Mouse (Mus musculus): ENCODE data around the gene Morc4. TPM values are rescaled to one million over a fixed set of nuclear protein-coding genes. Genes with fewer than 3 reads are reported as not detected.

Gene Morc4
- total RNA-seq (2014; rRNA removed) (2.3 and 2.8 TPM in 2 replicates), polyA plus RNA-seq (2012; rRNA removed) (1.7 and 2.0 TPM in 2 replicates)

DNA sequence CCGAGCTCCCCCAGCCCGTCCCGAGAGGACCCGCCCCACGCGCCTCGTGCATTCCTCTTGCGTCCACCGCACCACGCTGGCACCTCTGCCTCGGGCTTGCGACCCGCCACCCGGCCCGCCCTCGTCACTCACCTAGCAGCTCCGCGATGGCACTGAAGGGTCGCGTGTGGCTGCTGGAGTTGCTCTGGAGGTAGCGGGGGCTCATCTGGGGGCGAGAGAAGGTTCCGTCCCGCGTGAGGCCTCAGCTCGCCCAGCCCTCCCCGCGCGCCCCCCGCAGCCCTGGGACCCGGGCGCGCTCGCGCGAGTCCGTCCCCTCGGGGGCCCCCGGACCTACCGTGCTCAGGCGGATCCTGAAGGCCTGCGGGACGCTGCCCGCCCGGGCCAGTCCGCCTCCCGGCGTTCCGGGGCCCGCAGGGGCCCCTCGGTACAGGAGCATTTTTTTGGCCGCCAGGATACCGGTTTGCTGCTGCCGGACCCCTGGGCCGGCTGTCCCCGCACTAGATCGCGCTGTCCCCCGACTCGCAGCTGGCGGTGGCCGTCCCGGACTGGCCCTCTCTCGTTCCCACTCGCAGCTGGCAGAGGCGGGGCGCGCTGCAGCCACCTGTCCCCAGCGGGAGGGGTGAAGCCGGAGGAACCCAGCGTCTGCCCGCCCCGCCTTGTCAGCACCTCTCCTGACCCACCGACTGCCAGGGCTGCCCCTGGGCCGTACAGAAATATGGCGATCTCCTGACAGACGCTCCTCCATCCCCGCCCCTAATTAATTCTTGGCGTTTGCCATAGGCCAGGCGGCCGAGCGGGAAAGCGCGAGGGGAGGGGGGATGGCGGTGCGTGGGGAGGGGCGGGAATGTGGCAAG is at the start of gene Morc4:
TSS of gene Morc4 (minus strand) at position 740 of the 854 bp plus-strand sequence.
- Histone ChIP-seq H3K79me2 (ENCODE audit: control insufficient read depth, insufficient read depth, low read length) (no peaks in the 10 kb centered on the region), H3K4me1 (ENCODE audit: control insufficient read depth, insufficient read depth, low read length) (peaks cover 2% of the 10 kb centered on the region), H3K27ac (replicated peaks; ENCODE audit: insufficient read depth, low read depth, low read length) (no peak within 1 kb of the TSS), H3K27me3 (ENCODE audit: control insufficient read depth, insufficient read depth, low read length) (no peaks in the 10 kb centered on the region), H3K36me3 (ENCODE audit: control insufficient read depth, insufficient read depth, low read length) (no peaks in the 10 kb centered on the region), H3K4me3 (ENCODE audit: insufficient read depth, low read depth, low read length) (peak within 1 kb of the TSS; percentile 69), H3K9ac (ENCODE audit: low read depth, low read length) (peak within 1 kb of the TSS; percentile 82)
- WGBS = 2% methylated on average over 44 of the region's 87 CpGs
- TF ChIP-seq POLR2A (IDR thresholded peaks at IDR 0.05; ENCODE audit: extremely low read depth, insufficient read depth, low read length) = no peak
- TF ChIP-seq CTCF (IDR thresholded peaks at IDR 0.05; ENCODE audit: low read depth, low read length) = no peak
- no peak for DNase-seq (ENCODE audit: extremely low read depth, low read depth, low spot score)

DNA sequence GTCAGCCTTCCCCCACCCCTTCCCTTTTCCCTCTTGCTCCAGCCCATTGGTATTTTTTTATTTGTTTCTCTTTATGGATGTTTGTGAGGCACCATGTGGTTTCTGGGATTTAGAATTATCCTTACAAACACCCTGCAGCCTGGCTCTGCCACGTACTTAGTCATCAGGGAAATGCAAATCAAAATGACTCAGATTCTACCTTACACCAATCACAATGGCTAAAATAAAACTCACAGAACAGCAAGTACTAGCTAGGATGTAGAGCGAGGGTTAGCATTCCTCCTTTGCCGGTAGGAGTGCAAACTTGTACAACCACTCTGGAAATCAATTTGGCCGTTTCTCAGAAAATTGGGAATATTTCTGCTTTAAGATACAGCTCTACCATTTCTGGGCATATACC is 49.1 kb upstream of the Morc4 start:
- Histone ChIP-seq H3K36me3 (ENCODE audit: control insufficient read depth, insufficient read depth, low read length) (no peaks in the 10 kb centered on the region), H3K79me2 (ENCODE audit: control insufficient read depth, insufficient read depth, low read length) (no peaks in the 10 kb centered on the region), H3K27ac (replicated peaks; ENCODE audit: insufficient read depth, low read depth, low read length) (no peak overlapping the region), H3K4me3 (ENCODE audit: insufficient read depth, low read depth, low read length) (no peak overlapping the region), H3K27me3 (ENCODE audit: control insufficient read depth, insufficient read depth, low read length) (no peaks in the 10 kb centered on the region), H3K9ac (ENCODE audit: low read depth, low read length) (no peak overlapping the region), H3K4me1 (ENCODE audit: control insufficient read depth, insufficient read depth, low read length) (no peaks in the 10 kb centered on the region)
- 94% methylated on average over 4 of the region's 4 CpGs for WGBS
- DNase-seq (ENCODE audit: extremely low read depth, low read depth, low spot score) = no peak
- no peak for TF ChIP-seq CTCF (IDR thresholded peaks at IDR 0.05; ENCODE audit: low read depth, low read length)
- TF ChIP-seq POLR2A (IDR thresholded peaks at IDR 0.05; ENCODE audit: extremely low read depth, insufficient read depth, low read length) = no peak

DNA sequence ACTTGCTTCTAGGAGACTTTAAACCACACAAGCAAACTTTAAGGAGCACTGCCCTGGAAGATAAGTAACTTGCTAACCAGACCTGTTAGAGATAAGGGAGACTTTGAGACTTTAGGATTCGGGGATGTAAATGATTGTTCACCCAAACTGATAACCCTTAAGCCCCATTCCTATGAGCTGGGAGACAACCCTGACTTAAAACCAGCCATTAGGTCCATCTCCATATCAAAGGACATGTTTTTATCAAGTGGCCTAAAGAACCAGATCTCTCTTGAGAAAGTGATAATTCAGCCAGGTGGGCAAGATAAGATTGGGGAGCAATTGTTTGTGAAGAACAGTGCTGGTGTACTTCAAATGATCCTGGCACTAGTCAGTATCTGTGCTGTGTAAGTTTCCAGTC is 19.9 kb upstream of the Morc4 start:
- TF ChIP-seq CTCF (IDR thresholded peaks at IDR 0.05; ENCODE audit: low read depth, low read length) (no peak), POLR2A (IDR thresholded peaks at IDR 0.05; ENCODE audit: extremely low read depth, insufficient read depth, low read length) (no peak)
- Histone ChIP-seq H3K79me2 (ENCODE audit: control insufficient read depth, insufficient read depth, low read length) (no peaks in the 10 kb centered on the region), H3K36me3 (ENCODE audit: control insufficient read depth, insufficient read depth, low read length) (no peaks in the 10 kb centered on the region), H3K27ac (replicated peaks; ENCODE audit: insufficient read depth, low read depth, low read length) (no peak overlapping the region), H3K4me1 (ENCODE audit: control insufficient read depth, insufficient read depth, low read length) (no peaks in the 10 kb centered on the region), H3K9ac (ENCODE audit: low read depth, low read length) (no peak overlapping the region), H3K27me3 (ENCODE audit: control insufficient read depth, insufficient read depth, low read length) (no peaks in the 10 kb centered on the region), H3K4me3 (ENCODE audit: insufficient read depth, low read depth, low read length) (no peak overlapping the region)
- DNase-seq (ENCODE audit: extremely low read depth, low read depth, low spot score) = no peak
- WGBS = 70% methylated on average over 1 of the region's 1 CpGs

GRCm38 (mm10) chrX:139883221-139883620 is 11.7 kb upstream of the Morc4 start:
- no peaks in the 10 kb centered on the region for H3K27me3 ChIP-seq (ENCODE audit: control insufficient read depth, insufficient read depth, low read length)
- no peak for DNase-seq (ENCODE audit: extremely low read depth, low read depth, low spot score)
- H3K4me3 ChIP-seq (ENCODE audit: insufficient read depth, low read depth, low read length) = no peak overlapping the region
- no peaks in the 10 kb centered on the region for H3K79me2 ChIP-seq (ENCODE audit: control insufficient read depth, insufficient read depth, low read length)
- TF ChIP-seq CTCF (IDR thresholded peaks at IDR 0.05; ENCODE audit: low read depth, low read length) (no peak), POLR2A (IDR thresholded peaks at IDR 0.05; ENCODE audit: extremely low read depth, insufficient read depth, low read length) (no peak)
- no peaks in the 10 kb centered on the region for H3K36me3 ChIP-seq (ENCODE audit: control insufficient read depth, insufficient read depth, low read length)
- no peak overlapping the region for H3K27ac ChIP-seq (replicated peaks; ENCODE audit: insufficient read depth, low read depth, low read length)
- no peaks in the 10 kb centered on the region for H3K4me1 ChIP-seq (ENCODE audit: control insufficient read depth, insufficient read depth, low read length)
- H3K9ac ChIP-seq (ENCODE audit: low read depth, low read length) = no peak overlapping the region

GRCm38 (mm10) chrX:139877936-139878335 is 6.5 kb upstream of the Morc4 start:
- H3K36me3 ChIP-seq (ENCODE audit: control insufficient read depth, insufficient read depth, low read length) = no peaks in the 10 kb centered on the region
- no peak overlapping the region for H3K4me3 ChIP-seq (ENCODE audit: insufficient read depth, low read depth, low read length)
- DNase-seq (ENCODE audit: extremely low read depth, low read depth, low spot score) = no peak
- H3K27ac ChIP-seq (replicated peaks; ENCODE audit: insufficient read depth, low read depth, low read length) = no peak overlapping the region
- 51% methylated on average over 3 of the region's 3 CpGs for WGBS
- no peaks in the 10 kb centered on the region for H3K4me1 ChIP-seq (ENCODE audit: control insufficient read depth, insufficient read depth, low read length)
- no peak for TF ChIP-seq POLR2A (IDR thresholded peaks at IDR 0.05; ENCODE audit: extremely low read depth, insufficient read depth, low read length)
- TF ChIP-seq CTCF (IDR thresholded peaks at IDR 0.05; ENCODE audit: low read depth, low read length) = no peak
- no peaks in the 10 kb centered on the region for H3K27me3 ChIP-seq (ENCODE audit: control insufficient read depth, insufficient read depth, low read length)
- no peak overlapping the region for H3K9ac ChIP-seq (ENCODE audit: low read depth, low read length)
- no peaks in the 10 kb centered on the region for H3K79me2 ChIP-seq (ENCODE audit: control insufficient read depth, insufficient read depth, low read length)

- Histone ChIP-seq H3K4me3 (ENCODE audit: insufficient read depth, low read depth, low read length) (no peak overlapping the region), H3K9ac (ENCODE audit: low read depth, low read length) (no peak overlapping the region), H3K27me3 (ENCODE audit: control insufficient read depth, insufficient read depth, low read length) (no peaks in the 10 kb centered on the region), H3K4me1 (ENCODE audit: control insufficient read depth, insufficient read depth, low read length) (no peaks in the 10 kb centered on the region), H3K27ac (replicated peaks; ENCODE audit: insufficient read depth, low read depth, low read length) (no peak overlapping the region), H3K36me3 (ENCODE audit: control insufficient read depth, insufficient read depth, low read length) (no peaks in the 10 kb centered on the region), H3K79me2 (ENCODE audit: control insufficient read depth, insufficient read depth, low read length) (no peaks in the 10 kb centered on the region)
- TF ChIP-seq POLR2A (IDR thresholded peaks at IDR 0.05; ENCODE audit: extremely low read depth, insufficient read depth, low read length) (no peak), CTCF (IDR thresholded peaks at IDR 0.05; ENCODE audit: low read depth, low read length) (no peak)
- WGBS = 23% methylated on average over 7 of the region's 7 CpGs
- DNase-seq (ENCODE audit: extremely low read depth, low read depth, low spot score) = peak; percentile 60
Measured at GRCm38 (mm10) chrX:139877105-139877504, 5.6 kb upstream of the Morc4 start.

All from liver, adult 2 months (tissue).